Mouse (Mus musculus) adrenal gland, adult 18-20 months (tissue): ENCODE results near the gene Cyp51. TPM values are rescaled to one million over a fixed set of nuclear protein-coding genes. Genes with fewer than 3 reads are reported as not detected.
"Not testable (repeated sequence)": the region's sequence is repeated elsewhere in the genome, so short reads cannot be mapped to it uniquely, and the experiment has no call there.

Source experiments
- DNase-seq, 2 experiments: peaks; one replicate each; pipeline ENCODE4 v3.0.0; 2021 to 2022; ENCODE audit warnings: low spot score in 2 of 2
- long read RNA-seq, 2 experiments: library from polyadenylated mRNA; stranded (forward); transcript quantifications; one replicate each; pipeline ENCODE4 v2.0.0; 2021
- total RNA-seq, 2 experiments: library from RNA; stranded (reverse); gene quantifications; 1 replicate in 1 of 2; 2 replicates in 1 of 2; pipeline ENCODE4 v1.2.3; 2021

The Cyp51 gene
- 10 to 100 TPM; 75.2 to 79.7 TPM for total RNA-seq
- long read RNA-seq, experiment 1, transcript Cyp51-201 (10 exons, 3,931 nt): major isoform, 114 of 127 reads
- long read RNA-seq, experiment 1, partial matches to known transcripts: 2 of 127 reads
- long read RNA-seq, experiment 1, other reads (novel, unspliced or antisense): 9 of 127 reads
- long read RNA-seq, experiment 2, transcript Cyp51-201 (10 exons, 3,931 nt): major isoform, 238 of 259 reads
- long read RNA-seq, experiment 2, partial matches to known transcripts: 12 of 259 reads
- long read RNA-seq, experiment 2, other reads (novel, unspliced or antisense): 9 of 259 reads

DNA sequence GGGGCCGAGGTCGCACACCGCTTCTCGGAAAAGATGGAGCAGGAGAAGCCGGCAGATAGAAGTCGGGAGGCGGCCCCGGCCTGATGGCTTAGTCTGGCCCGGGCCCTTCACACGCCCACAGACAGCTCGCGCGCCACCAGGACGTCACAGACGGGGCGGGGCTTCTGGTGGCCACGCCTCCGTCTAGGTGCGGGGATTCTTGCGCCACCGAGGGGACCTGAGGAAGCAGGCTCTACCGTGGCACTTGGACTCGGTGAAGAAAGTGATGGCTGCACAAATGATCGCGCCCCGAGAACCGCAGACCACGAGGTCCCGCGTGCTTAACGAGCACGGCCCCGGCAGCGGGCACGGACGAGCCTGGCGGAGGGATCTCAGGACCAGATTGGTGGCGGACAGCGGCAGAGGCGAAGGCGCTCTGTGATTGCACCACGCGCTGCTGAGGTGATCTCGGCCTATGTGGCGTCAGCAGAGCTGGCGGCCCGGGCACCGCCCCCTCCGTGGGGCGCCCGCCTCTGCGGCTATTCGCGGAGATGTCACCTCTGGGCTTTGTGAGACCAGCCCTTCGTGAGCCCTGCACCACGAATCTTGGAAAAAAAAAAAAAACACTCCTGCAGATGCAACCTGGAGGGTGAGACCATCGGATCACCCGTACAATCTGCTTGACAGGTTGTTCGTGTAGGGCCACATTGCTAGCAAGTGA lies at the start of gene Cyp51:
TSS of gene Cyp51 (minus strand) at position 406 of the 700 bp plus-strand sequence.
- DNase-seq: peak; percentile 90

GRCm38 (mm10) chr5:4112570-4113098 lies 8.1 kb upstream of the Cyp51 start:
- DNase-seq: no peak

DNA sequence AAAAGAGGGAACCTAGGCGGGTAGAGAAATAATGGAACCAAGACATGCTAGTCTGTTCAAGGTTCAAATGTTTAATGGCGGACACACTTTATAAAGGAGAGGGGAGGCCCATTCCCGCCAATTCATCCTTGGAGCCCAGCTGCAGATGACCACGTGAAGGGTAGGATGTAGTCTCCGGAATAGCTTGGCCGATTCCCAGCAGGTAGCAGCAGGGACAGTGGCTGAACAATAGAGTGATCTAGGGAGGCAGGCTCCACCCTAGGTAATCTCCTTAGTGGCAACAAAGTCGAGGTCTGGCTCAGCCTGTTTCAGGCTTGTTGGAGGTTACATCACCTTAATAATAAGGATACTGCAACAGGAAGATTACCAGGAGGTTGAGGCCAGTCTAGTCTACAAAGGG lies 2.5 kb upstream of the Cyp51 start:
- not testable (repeated sequence) for DNase-seq

DNA sequence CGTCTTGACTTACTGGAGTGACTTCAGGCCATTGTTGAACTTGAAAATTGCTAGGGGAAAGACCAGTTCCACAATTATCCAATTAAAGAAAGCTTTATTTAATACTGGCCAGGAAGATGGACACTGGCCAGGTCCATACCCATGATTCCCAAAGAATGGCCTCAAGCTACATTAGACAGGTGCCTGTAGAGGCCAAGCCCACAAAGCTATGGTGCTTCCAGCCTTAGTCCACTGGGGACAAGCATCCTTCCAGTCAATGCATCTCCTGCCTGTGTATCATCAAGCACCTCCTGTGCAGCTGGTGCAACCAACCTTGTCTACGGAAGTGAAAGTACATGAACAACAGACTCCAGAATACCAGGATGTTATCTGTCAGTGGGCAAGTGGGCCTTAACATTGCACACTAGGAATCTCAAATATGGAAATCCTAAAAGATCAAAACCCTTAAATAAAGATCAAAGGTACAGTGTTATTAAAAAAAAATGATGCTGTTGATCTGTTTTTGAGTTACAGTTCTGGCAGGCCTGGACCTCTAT lies 1.2 kb upstream of the Cyp51 start:
- DNase-seq: no peak

- peak; percentile 30 to 34 for DNase-seq
Measured at GRCm38 (mm10) chr5:4103626-4104340, 763 bp downstream of the Cyp51 start.

DNA sequence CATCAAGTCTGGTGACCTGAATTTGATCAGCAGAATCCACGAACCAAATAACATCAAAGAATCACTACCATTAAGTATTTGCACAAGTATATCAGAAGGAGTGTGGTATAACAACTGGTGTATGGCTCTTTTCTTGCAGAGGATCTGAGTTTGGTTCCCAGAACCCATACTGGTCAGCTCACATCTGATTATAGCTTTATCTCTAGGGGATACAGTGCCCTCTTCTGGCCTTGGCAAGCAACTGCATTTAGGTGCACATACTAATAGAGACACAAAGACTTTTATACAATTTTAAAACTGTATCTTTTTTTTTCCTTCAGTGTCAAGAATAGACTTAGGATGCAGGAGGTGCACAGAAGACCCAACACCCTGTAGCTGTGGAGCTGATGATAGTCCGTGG lies 2.8 kb downstream of the Cyp51 start:
- no peak for DNase-seq

DNA sequence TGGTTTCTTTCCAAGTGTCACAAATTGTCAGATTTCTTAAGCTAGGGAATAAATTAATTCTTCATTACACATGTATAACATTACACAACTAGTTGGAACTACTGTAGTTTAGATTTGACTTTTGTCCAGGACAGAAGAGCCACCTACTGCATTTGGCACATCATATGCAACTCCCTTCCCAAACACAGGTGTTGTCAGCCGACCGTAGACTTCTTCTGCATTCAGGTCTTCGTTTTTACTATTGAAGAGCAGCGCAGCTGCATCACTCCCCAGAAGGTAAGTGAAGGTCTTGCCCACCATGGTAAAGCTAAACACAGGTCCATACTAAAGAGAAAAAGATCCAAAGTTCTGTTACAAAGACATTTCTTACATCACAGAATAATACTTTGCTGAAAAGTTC lies 3.5 kb downstream of the Cyp51 start:
- DNase-seq: no peak

DNA sequence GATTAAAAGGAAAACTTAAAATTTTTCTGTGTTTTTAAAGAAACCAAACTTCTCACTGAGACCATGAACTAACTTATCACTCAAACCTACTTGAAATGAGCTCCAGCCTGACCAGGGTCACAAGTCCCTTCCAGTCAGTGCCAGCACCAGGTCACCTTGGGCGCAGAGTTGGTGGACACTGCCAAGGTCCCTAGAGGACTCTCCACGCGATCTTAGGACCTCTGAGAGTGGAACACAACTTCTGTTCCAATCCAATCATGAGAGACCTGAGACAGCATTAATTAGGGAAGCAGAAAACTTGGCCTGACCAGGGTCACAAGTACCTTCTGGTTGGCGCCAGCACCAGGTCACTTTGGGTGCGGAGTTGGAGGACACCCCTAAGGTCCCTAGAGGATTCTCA lies 10.1 kb downstream of the Cyp51 start:
- no peak for DNase-seq

DNA sequence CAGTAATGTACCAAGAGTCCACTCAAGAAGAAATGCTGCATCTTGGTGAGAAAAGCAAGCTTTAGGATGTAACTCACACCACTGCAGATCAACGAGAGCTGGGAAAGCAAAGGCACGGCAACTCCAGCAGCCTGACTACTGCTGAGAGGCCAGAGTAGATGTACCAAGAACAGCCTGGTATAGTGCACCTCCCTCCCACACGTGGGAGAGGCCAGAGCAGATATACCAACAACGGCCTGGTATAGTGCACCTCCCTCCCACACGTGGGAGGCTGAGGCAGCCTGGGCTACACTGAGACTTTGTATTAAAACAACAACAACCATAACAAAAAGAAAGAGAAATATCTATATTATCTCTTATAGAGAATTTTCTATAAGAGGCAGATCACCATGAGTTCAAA lies 16.4 kb downstream of the Cyp51 start:
- DNase-seq: no peak

- DNase-seq: no peak
Measured at GRCm38 (mm10) chr5:4086309-4086708, 18.2 kb downstream of the Cyp51 start.

GRCm38 (mm10) chr5:4084948-4085347 lies 19.6 kb downstream of the Cyp51 start:
- DNase-seq: no peak

- DNase-seq: no peak
Measured at GRCm38 (mm10) chr5:4081513-4081912, 23.0 kb downstream of the Cyp51 start.

GRCm38 (mm10) chr5:4080861-4081260 lies 23.7 kb downstream of the Cyp51 start:
- DNase-seq: no peak

GRCm38 (mm10) chr5:4079086-4079485 lies 25.5 kb downstream of the Cyp51 start:
- no peak for DNase-seq

DNA sequence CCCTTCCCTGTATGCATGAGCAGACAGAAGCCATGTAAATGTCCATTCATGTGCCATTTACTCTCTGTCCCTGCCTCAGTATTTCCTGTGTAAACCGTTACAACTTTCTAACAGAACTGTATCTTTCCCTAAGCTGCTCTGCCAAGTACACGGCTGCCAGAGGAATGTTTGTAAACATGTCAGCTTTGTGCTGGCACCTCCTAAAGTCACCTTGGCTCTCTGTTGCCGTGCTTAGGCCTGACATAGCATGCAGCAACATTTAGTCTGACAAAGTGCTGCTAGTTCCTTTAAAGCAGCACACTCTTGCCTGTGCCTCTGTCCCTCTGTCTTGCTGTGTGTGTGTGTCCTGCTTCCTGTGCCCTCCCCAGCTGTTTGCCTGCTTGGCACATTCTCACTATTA lies 37.3 kb downstream of the Cyp51 start:
- DNase-seq: no peak

DNA sequence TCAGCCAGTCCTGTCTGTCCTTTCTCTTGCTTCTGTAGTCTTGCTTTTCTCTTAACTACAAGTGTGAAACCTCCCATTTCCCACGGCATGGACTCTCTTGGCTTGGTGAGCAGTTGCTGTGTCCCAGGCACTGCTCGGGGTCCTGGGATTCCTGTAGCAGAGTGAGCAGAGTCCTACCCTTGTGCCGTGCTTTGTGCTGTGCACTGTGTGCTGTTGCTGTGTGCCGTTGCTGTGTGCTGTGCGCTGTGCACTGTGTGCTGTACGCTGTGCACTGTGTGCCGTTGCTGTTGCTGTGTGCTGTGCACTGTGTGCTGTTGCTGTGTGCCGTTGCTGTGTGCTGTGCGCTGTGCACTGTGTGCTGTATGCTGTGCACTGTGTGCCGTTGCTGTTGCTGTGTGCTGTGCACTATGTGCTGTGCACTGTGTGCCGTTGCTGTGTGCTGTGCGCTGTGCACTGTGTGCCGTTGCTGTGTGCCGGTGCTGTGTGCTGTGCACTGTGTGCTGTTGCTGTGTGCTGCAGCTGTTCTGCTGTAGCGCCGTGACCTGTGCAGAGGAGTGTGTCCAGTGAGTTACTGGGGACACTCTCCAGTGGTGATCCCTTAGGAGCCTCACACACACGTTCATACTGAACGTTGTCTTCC lies 38.0 kb downstream of the Cyp51 start:
- DNase-seq: no peak

DNA sequence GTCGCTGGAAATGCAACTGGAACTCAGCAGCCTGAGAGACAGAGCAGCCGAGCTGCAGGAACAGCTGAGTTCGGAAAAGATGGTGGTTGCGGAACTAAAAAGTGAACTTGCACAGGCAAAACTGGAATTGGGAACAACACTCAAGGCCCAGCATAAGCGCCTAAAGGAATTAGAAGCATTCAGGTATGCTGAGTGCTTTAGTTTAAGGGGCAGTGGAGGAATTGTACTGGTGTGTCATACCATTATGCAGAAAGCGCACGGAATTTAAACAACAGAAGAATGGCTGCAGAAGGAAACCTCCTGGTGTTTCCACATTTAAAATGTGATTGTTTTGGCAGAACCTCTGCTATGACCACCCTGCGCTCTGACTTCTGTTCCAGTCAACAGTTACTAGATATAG lies 44.2 kb downstream of the Cyp51 start:
- no peak for DNase-seq

DNA sequence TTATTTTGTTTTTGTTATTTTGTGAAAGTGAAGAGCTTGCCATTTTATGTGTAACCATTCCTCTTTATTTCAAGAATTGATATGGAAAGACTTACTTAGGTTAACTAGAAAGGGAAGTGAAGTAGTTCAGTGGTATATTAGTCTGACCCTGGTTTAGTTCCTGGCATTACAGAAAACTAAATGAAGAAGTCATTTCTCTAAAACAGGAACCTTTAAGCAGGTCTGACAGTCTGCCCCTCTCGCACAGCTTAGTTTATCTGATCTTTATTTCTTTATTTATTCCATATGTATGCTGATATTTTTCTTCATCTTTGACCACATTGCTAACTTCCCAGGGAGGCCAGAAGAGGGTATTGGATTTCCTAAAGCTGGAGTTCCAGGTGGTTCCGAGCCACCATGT lies 63.6 kb downstream of the Cyp51 start:
- no peak for DNase-seq

GRCm38 (mm10) chr5:4040372-4040771 lies 64.2 kb downstream of the Cyp51 start:
- no peak for DNase-seq

DNA sequence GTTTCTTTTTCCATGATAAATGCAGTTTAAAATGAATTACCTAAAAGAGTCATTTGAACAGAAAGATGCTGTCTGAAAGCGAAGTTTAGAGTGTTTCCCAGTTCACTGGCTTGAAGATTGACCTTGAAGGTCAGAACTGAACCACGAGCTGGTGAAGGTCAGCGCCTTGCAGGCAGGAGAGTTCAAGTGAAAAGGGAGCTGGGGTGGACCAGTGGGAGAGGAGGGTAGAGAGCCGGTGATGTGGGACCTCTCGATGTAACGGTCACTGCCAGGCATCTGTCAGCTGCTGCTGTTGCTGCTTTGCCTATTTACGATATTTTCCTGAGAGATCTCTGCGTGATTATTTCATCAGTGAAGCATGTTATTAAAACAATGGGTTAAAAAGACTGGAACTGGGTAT lies 65.2 kb downstream of the Cyp51 start:
- DNase-seq: no peak

DNA sequence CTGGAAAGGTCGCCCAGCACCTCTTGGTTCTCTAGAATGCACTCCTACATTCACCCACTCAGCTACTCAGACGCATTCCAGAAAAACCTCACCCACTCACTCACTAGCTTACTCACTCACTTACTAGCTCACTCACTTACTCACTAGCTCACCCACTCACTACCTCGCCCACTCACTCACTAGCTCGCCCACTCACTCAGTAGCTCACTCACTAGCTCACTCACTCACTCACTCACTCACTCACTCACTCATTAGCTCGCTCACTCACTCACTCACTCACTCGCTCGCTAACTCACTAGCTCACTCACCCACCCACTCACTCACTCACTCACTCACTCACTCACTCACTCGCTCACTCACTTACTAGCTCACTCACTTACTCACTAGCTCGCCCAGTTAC lies 67.9 kb downstream of the Cyp51 start:
- no peak for DNase-seq
